ENCODE assay signal across 8 mouse cellular contexts in the genomic region with DNA sequence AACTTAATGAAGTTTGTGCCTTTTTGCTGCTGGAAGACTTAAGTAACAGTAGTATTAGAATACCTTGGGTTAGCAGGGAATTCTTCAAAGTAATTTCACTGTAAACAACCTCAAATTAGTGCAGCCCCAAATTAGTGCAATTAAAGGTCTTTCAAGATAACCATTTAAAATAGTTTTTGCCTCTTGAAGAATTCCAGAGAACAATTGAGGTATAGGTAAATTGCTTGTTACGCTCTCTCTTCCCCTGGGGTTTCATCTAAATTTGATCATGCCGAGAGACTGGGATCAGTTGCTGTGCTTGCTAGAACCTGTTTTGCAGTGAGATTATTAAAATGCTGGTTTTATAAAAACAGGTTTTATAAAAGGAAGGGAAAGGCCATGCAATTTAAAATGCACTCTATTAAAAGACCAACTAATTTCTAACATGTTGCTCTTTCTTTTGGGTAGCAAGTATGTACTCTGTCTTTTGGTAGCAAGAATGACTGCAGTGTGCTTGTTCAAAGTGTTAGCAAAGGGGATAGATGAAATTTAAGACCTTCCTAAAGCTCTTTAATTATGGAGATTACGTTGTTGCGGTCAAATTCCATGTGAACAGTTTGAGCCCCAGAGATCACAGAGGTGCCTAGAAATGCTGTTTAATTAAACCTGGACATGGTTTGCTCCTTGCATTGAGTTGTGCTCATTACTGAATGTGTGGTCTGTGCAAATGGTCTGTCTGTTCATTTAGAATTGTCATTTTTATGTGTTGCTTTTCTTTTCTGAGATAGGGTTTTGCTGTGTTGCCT. TPM values are rescaled to one million over a fixed set of nuclear protein-coding genes. Genes with fewer than 3 reads are reported as not detected.
DNase-seq lines count a peak whose midpoint lies in the region; ATAC-seq and TF ChIP-seq lines count a peak whose summit lies in the region.

No protein-coding gene starts in this region.

- TF ChIP-seq POLR2A in lung, adult 2 months (IDR thresholded peaks at IDR 0.05; ENCODE audit: borderline replicate concordance, extremely low read depth, low read depth, low read length): no peak

- no peak for DNase-seq in lung, adult 2 months
- DNase-seq in lung, postnatal 14 days: no peak
- peak; percentile 49 for DNase-seq in embryonic facial prominence, embryonic 14.5 days (ENCODE audit: low spot score)
- DNase-seq in cerebellum, postnatal 10 days: no peak
- DNase-seq in spleen, adult 12 weeks (ENCODE audit: low spot score): no peak

- no peak for ATAC-seq in embryonic facial prominence, embryonic 14.5 days (ENCODE audit: low read depth)
- ATAC-seq in intestine, embryonic 15.5 days: no peak
- no peak for ATAC-seq in neural tube, embryonic 13.5 days (ENCODE audit: low read depth)
- ATAC-seq in megakaryocyte progenitor cell, adult 5-6 weeks (replicated peaks; ENCODE audit: poor library complexity): no peak

- no peak for TF ChIP-seq CTCF in lung, adult 2 months (IDR thresholded peaks at IDR 0.05; ENCODE audit: insufficient read depth, low read length)

- H3K27ac ChIP-seq in embryonic facial prominence, embryonic 14.5 days (replicated peaks; ENCODE audit: low read depth, low read length): peak overlapping the region; percentile 94; the same call in 1 of the 2 replicates
- no peak overlapping the region for H3K27ac ChIP-seq in intestine, embryonic 15.5 days
- no peak overlapping the region for H3K27ac ChIP-seq in neural tube, embryonic 13.5 days (replicated peaks)

- H3K4me3 ChIP-seq in lung, adult 2 months (replicated peaks; ENCODE audit: extremely low read depth, low read depth, low read length): peak overlapping the region; percentile 83
- H3K4me3 ChIP-seq in embryonic facial prominence, embryonic 14.5 days (ENCODE audit: low read depth, low read length): peak overlapping the region; percentile 97
- peak overlapping the region; percentile 94 for H3K4me3 ChIP-seq in intestine, embryonic 15.5 days (replicated peaks)
- H3K4me3 ChIP-seq in neural tube, embryonic 13.5 days: peak overlapping the region; percentile 92

- peaks cover 10% of the 10 kb centered on the region for H3K4me1 ChIP-seq in lung, adult 2 months (ENCODE audit: control insufficient read depth, insufficient read depth, low read length)
- H3K4me1 ChIP-seq in embryonic facial prominence, embryonic 14.5 days (ENCODE audit: control insufficient read depth, insufficient read depth, low read length): peaks cover 8% of the 10 kb centered on the region; the same call in 1 of the 2 replicates
- no peaks in the 10 kb centered on the region for H3K4me1 ChIP-seq in intestine, embryonic 15.5 days (replicated peaks)
- peaks cover 27% of the 10 kb centered on the region for H3K4me1 ChIP-seq in neural tube, embryonic 13.5 days (replicated peaks)

- 64% methylated on average over 4 of the region's 4 CpGs for WGBS in lung, adult 2 months
- WGBS in embryonic facial prominence, embryonic 14.5 days: 21% methylated on average over 4 of the region's 4 CpGs
- WGBS in intestine, embryonic 15.5 days: 69% methylated on average over 4 of the region's 4 CpGs
- 33% methylated on average over 4 of the region's 4 CpGs for WGBS in neural tube, embryonic 13.5 days

- H3K36me3 ChIP-seq in embryonic facial prominence, embryonic 14.5 days (ENCODE audit: control insufficient read depth, insufficient read depth, low read length): no peaks in the 10 kb centered on the region
- H3K36me3 ChIP-seq in intestine, embryonic 15.5 days: no peaks in the 10 kb centered on the region
- no peaks in the 10 kb centered on the region for H3K36me3 ChIP-seq in neural tube, embryonic 13.5 days

- H3K4me2 ChIP-seq in embryonic facial prominence, embryonic 14.5 days (ENCODE audit: low read depth, low read length): peak overlapping the region; percentile 66
- peak overlapping the region; percentile 86 for H3K4me2 ChIP-seq in intestine, embryonic 15.5 days (replicated peaks)
- peak overlapping the region; percentile 57 for H3K4me2 ChIP-seq in neural tube, embryonic 13.5 days

- H3K9me3 ChIP-seq in embryonic facial prominence, embryonic 14.5 days (ENCODE audit: control insufficient read depth, low read length): no peaks in the 10 kb centered on the region
- no peaks in the 10 kb centered on the region for H3K9me3 ChIP-seq in intestine, embryonic 15.5 days
- no peaks in the 10 kb centered on the region for H3K9me3 ChIP-seq in neural tube, embryonic 13.5 days

- peak overlapping the region; percentile 97; the same call in 1 of the 2 replicates for H3K9ac ChIP-seq in embryonic facial prominence, embryonic 14.5 days (ENCODE audit: low read depth, low read length)
- no peak overlapping the region for H3K9ac ChIP-seq in intestine, embryonic 15.5 days
- H3K9ac ChIP-seq in neural tube, embryonic 13.5 days: peak overlapping the region; percentile 96

- H3K27me3 ChIP-seq in embryonic facial prominence, embryonic 14.5 days (replicated peaks; ENCODE audit: control insufficient read depth, insufficient read depth, low read length): no peaks in the 10 kb centered on the region
- H3K27me3 ChIP-seq in intestine, embryonic 15.5 days (replicated peaks): no peaks in the 10 kb centered on the region
- H3K27me3 ChIP-seq in neural tube, embryonic 13.5 days: no peaks in the 10 kb centered on the region

RNA-seq across cellular contexts. Expression of a gene that starts 1.7 kb away (rescaled TPM):
- polyA plus RNA-seq in lung, adult 2 months (2012; rRNA removed): 5.7 and 8.3 TPM in 2 replicates
- 9.5 and 10.0 TPM in 2 replicates for polyA plus RNA-seq in embryonic facial prominence, embryonic 14.5 days (2014; fragmentation: Nextera tagmentation; extraction: Ambion mirVana)
- polyA plus RNA-seq in intestine, embryonic 15.5 days (2015; fragmentation: Nextera tagmentation; extraction: Ambion mirVana): 4.8 and 5.4 TPM in 2 replicates
- polyA plus RNA-seq in neural tube, embryonic 13.5 days (2015; fragmentation: Nextera tagmentation; extraction: Ambion mirVana): 17.8 and 20.1 TPM in 2 replicates
- 73.2 and 80.2 TPM in 2 replicates for total RNA-seq in megakaryocyte progenitor cell, adult 5-6 weeks (2015)
- total RNA-seq in megakaryocyte progenitor cell, adult 5-6 weeks (2017): 90.9 and 125 TPM in 2 replicates
